Mouse (Mus musculus) heart, embryonic 13.5 days (tissue): ENCODE results near the gene Frmd3. TPM values are rescaled to one million over a fixed set of nuclear protein-coding genes. Genes with fewer than 3 reads are reported as not detected.
A peak's percentile ranks its signal among the peaks of the same experiment; 100 is the strongest.

Experiments used
- ATAC-seq: fragments of 200-750 bp; cut with Nextera tagmentation; 2 replicates; pipeline ENCODE4 v1.8.0; 2017; ENCODE audit warnings: moderate TSS enrichment; ENCODE audit not compliant: insufficient number of reproducible peaks, low FRiP score, low TSS enrichment; ENCODE audit errors: extremely low read depth
- H3K27ac ChIP-seq: fragments of 300-500 bp; sonication (generic); replicated peaks from 2 replicates; pipeline ENCODE4 v1.5.1; 2015; ENCODE audit warnings: moderate library complexity, mild to moderate bottlenecking, inconsistent platforms
- H3K27me3 ChIP-seq: fragments of 300-500 bp; sonication (generic); replicated peaks from 2 replicates; pipeline ENCODE4 v1.6.1; 2015; ENCODE audit warnings: mild to moderate bottlenecking, inconsistent platforms
- H3K36me3 ChIP-seq: fragments of 300-500 bp; sonication (generic); 2 replicates; pipeline ENCODE4 v1.6.1; 2015; ENCODE audit warnings: mild to moderate bottlenecking, inconsistent platforms
- H3K4me1 ChIP-seq: fragments of 300-500 bp; sonication (generic); 2 replicates; pipeline ENCODE4 v1.6.1; 2015; ENCODE audit warnings: inconsistent platforms
- H3K4me2 ChIP-seq: fragments of 300-500 bp; sonication (generic); 2 replicates; pipeline ENCODE4 v1.6.1; 2015; ENCODE audit warnings: inconsistent platforms, mild to moderate bottlenecking, moderate library complexity
- H3K4me3 ChIP-seq: fragments of 300-500 bp; sonication (generic); 2 replicates; pipeline ENCODE4 v1.5.1; 2015; ENCODE audit warnings: moderate library complexity, mild to moderate bottlenecking, inconsistent platforms
- H3K9ac ChIP-seq: fragments of 300-500 bp; sonication (generic); 2 replicates; pipeline ENCODE4 v1.6.1; 2015; ENCODE audit warnings: inconsistent platforms, mild to moderate bottlenecking, moderate library complexity
- H3K9me3 ChIP-seq: fragments of 300-500 bp; sonication (generic); 2 replicates; pipeline ENCODE4 v1.6.1; 2016; ENCODE audit warnings: inconsistent platforms
- WGBS: fragments of 180-500 bp; shearing (Covaris S2); methylation state at CpG from one replicate; pipeline ENCODE4 v1.1.7; 2015; ENCODE audit warnings: mixed read lengths; 5-methylcytosine and 5-hydroxymethylcytosine counted together
- polyA plus RNA-seq: library from polyadenylated mRNA; unstranded; fragments of >200 nt; fragmentation: Nextera tagmentation; extraction: Ambion mirVana; gene quantifications from 2 replicates; pipeline ENCODE4 v1.2.1, GENCODE M21; 2015

Frmd3 gene
- polyA plus RNA-seq, result 0.20 and 0.51 TPM in 2 replicates

- peak; percentile 38; the same call in 1 of the 2 replicates for ATAC-seq
- Histone ChIP-seq H3K4me2 (peak within 1 kb of the TSS; percentile 90), H3K27ac (no peak within 1 kb of the TSS), H3K4me1 (peaks cover 12% of the 10 kb centered on the region), H3K9me3 (no peaks in the 10 kb centered on the region), H3K4me3 (peak within 1 kb of the TSS; percentile 56), H3K27me3 (peaks cover 20% of the 10 kb centered on the region), H3K36me3 (no peaks in the 10 kb centered on the region), H3K9ac (peak within 1 kb of the TSS; percentile 77)
- under 1% methylated on average over 56 of the region's 56 CpGs for WGBS
These were observed at the start of gene Frmd3 for GRCm38 (mm10) chr4:74013211-74014047. Frmd3 (plus strand) TSS chr4:74013442.

- WGBS, result 68% methylated on average over 3 of the region's 3 CpGs
- no peaks in the 10 kb centered on the region for H3K4me1 ChIP-seq
- no peaks in the 10 kb centered on the region for H3K27me3 ChIP-seq
- H3K4me2 ChIP-seq, result no peak overlapping the region
- no peak for ATAC-seq
- H3K9ac ChIP-seq, result no peak overlapping the region
- H3K27ac ChIP-seq, result no peak overlapping the region
- H3K9me3 ChIP-seq, result no peaks in the 10 kb centered on the region
- H3K4me3 ChIP-seq, result no peak overlapping the region
- no peaks in the 10 kb centered on the region for H3K36me3 ChIP-seq
These were observed 32.8 kb upstream of the Frmd3 start for GRCm38 (mm10) chr4:73980454-73980853.

- H3K27ac ChIP-seq, result no peak overlapping the region
- no peaks in the 10 kb centered on the region for H3K9me3 ChIP-seq
- no peak overlapping the region for H3K4me2 ChIP-seq
- WGBS, result 51% methylated on average over 3 of the region's 3 CpGs
- no peak overlapping the region for H3K4me3 ChIP-seq
- ATAC-seq, result no peak
- H3K4me1 ChIP-seq, result peaks cover 12% of the 10 kb centered on the region
- no peaks in the 10 kb centered on the region for H3K36me3 ChIP-seq
- no peak overlapping the region for H3K9ac ChIP-seq
- peaks cover 20% of the 10 kb centered on the region for H3K27me3 ChIP-seq
These were observed 965 bp upstream of the Frmd3 start for GRCm38 (mm10) chr4:74012277-74012676.

- H3K4me3 ChIP-seq, result peak overlapping the region; percentile 56
- H3K4me2 ChIP-seq, result peak overlapping the region; percentile 90
- WGBS, result 34% methylated on average over 4 of the region's 4 CpGs
- no peak overlapping the region for H3K9ac ChIP-seq
- peaks cover 12% of the 10 kb centered on the region for H3K4me1 ChIP-seq
- H3K27me3 ChIP-seq, result peaks cover 20% of the 10 kb centered on the region
- no peaks in the 10 kb centered on the region for H3K9me3 ChIP-seq
- ATAC-seq, result no peak
- H3K27ac ChIP-seq, result no peak overlapping the region
- H3K36me3 ChIP-seq, result no peaks in the 10 kb centered on the region
These were observed 542 bp upstream of the Frmd3 start for GRCm38 (mm10) chr4:74012700-74013099.

GRCm38 (mm10) chr4:74014048-74014500, 832 bp downstream of the Frmd3 start:
- WGBS, result 8% methylated on average over 11 of the region's 11 CpGs
- Histone ChIP-seq H3K4me1 (peaks cover 12% of the 10 kb centered on the region), H3K27me3 (peaks cover 20% of the 10 kb centered on the region), H3K27ac (no peak overlapping the region), H3K4me2 (peak overlapping the region; percentile 90), H3K36me3 (no peaks in the 10 kb centered on the region), H3K4me3 (peak overlapping the region; percentile 56), H3K9ac (peak overlapping the region; percentile 77), H3K9me3 (no peaks in the 10 kb centered on the region)
- ATAC-seq, result 0 out of 2 replicates have a peak, but pooled peaks have one; percentile 6

GRCm38 (mm10) chr4:74020084-74020483, 6.8 kb downstream of the Frmd3 start:
- H3K4me3 ChIP-seq, result no peak overlapping the region
- no peaks in the 10 kb centered on the region for H3K4me1 ChIP-seq
- no peaks in the 10 kb centered on the region for H3K9me3 ChIP-seq
- no peak for ATAC-seq
- H3K27me3 ChIP-seq, result peaks cover 7% of the 10 kb centered on the region; the same call in 1 of the 2 replicates
- no peak overlapping the region for H3K27ac ChIP-seq
- no peak overlapping the region for H3K9ac ChIP-seq
- H3K4me2 ChIP-seq, result no peak overlapping the region
- WGBS, result 58% methylated on average over 2 of the region's 2 CpGs
- no peaks in the 10 kb centered on the region for H3K36me3 ChIP-seq

- no peak for ATAC-seq
- H3K36me3 ChIP-seq, result no peaks in the 10 kb centered on the region
- H3K9me3 ChIP-seq, result no peaks in the 10 kb centered on the region
These were observed 30.0 kb downstream of the Frmd3 start for GRCm38 (mm10) chr4:74043226-74043625.

GRCm38 (mm10) chr4:74051692-74052091, 38.5 kb downstream of the Frmd3 start:
- Histone ChIP-seq H3K4me3 (no peak overlapping the region), H3K9ac (no peak overlapping the region), H3K4me2 (no peak overlapping the region), H3K4me1 (no peaks in the 10 kb centered on the region), H3K27me3 (no peaks in the 10 kb centered on the region), H3K36me3 (no peaks in the 10 kb centered on the region), H3K27ac (no peak overlapping the region), H3K9me3 (no peaks in the 10 kb centered on the region)
- ATAC-seq, result no peak
- 59% methylated on average over 1 of the region's 1 CpGs for WGBS

More at GRCm38 (mm10) chr4:74043226-74043625, 30.0 kb downstream of the Frmd3 start:
- Histone ChIP-seq H3K27me3 (no peaks in the 10 kb centered on the region), H3K27ac (no peak overlapping the region), H3K9ac (no peak overlapping the region), H3K4me3 (no peak overlapping the region), H3K4me2 (no peak overlapping the region), H3K4me1 (no peaks in the 10 kb centered on the region)

- H3K27ac ChIP-seq, result no peak overlapping the region
- no peak overlapping the region for H3K9ac ChIP-seq
- no peak overlapping the region for H3K4me2 ChIP-seq
- H3K4me3 ChIP-seq, result no peak overlapping the region
- 33% methylated on average over 2 of the region's 2 CpGs for WGBS
- no peaks in the 10 kb centered on the region for H3K9me3 ChIP-seq
- no peaks in the 10 kb centered on the region for H3K4me1 ChIP-seq
- H3K36me3 ChIP-seq, result no peaks in the 10 kb centered on the region
- ATAC-seq, result no peak
- no peaks in the 10 kb centered on the region for H3K27me3 ChIP-seq
These were observed 63.5 kb downstream of the Frmd3 start for GRCm38 (mm10) chr4:74076727-74077126.

- WGBS, result 65% methylated on average over 3 of the region's 3 CpGs
- no peaks in the 10 kb centered on the region for H3K36me3 ChIP-seq
These were observed 97.6 kb downstream of the Frmd3 start for GRCm38 (mm10) chr4:74110816-74111215.

GRCm38 (mm10) chr4:74191528-74191927, 178.3 kb downstream of the Frmd3 start:
- H3K4me2 ChIP-seq, result no peak overlapping the region
- no peaks in the 10 kb centered on the region for H3K27me3 ChIP-seq
- H3K36me3 ChIP-seq, result no peaks in the 10 kb centered on the region
- H3K9ac ChIP-seq, result no peak overlapping the region
- no peak overlapping the region for H3K27ac ChIP-seq
- no peaks in the 10 kb centered on the region for H3K4me1 ChIP-seq
- no peaks in the 10 kb centered on the region for H3K9me3 ChIP-seq
- no peak for ATAC-seq
- no peak overlapping the region for H3K4me3 ChIP-seq

More at GRCm38 (mm10) chr4:74110816-74111215, 97.6 kb downstream of the Frmd3 start:
- no peak overlapping the region for H3K4me2 ChIP-seq
- H3K9ac ChIP-seq, result no peak overlapping the region
- no peak for ATAC-seq
- no peaks in the 10 kb centered on the region for H3K4me1 ChIP-seq
- H3K27ac ChIP-seq, result no peak overlapping the region
- H3K27me3 ChIP-seq, result no peaks in the 10 kb centered on the region
- no peaks in the 10 kb centered on the region for H3K9me3 ChIP-seq
- no peak overlapping the region for H3K4me3 ChIP-seq
